Comparison of ENCODE assay signal across 7 mouse cellular contexts in genomic region chr10:13323139-13323805, GRCm38 (mm10).
DNase-seq lines count a peak whose midpoint lies in the region; ATAC-seq and TF ChIP-seq lines count a peak whose summit lies in the region.

No protein-coding gene starts in this region.

- H3K4me3 ChIP-seq in ES-Bruce4 (ENCODE audit: low read depth, low read length) = peak overlapping the region; percentile 80
- peak overlapping the region; percentile 79 for H3K4me3 ChIP-seq in heart, embryonic 10.5 days

- H3K27ac ChIP-seq in ES-Bruce4 (ENCODE audit: insufficient read depth, low read length) = no peak overlapping the region
- peak overlapping the region; percentile 99 for H3K27ac ChIP-seq in heart, embryonic 10.5 days

- no peaks in the 10 kb centered on the region for H3K9me3 ChIP-seq in ES-Bruce4 (replicated peaks; ENCODE audit: control insufficient read depth, insufficient read depth, low read length, poor library complexity, severe bottlenecking)
- no peaks in the 10 kb centered on the region for H3K9me3 ChIP-seq in heart, embryonic 10.5 days

- 24% methylated on average over 12 of the region's 12 CpGs for whole genome bisulfite sequencing in heart, embryonic 10.5 days

- TF ChIP-seq POLR2A in ES-Bruce4 (IDR thresholded peaks at IDR 0.05; ENCODE audit: insufficient read depth, low read length) = no peak

- peaks cover 2% of the 10 kb centered on the region for H3K4me1 ChIP-seq in ES-Bruce4 (ENCODE audit: control insufficient read depth, insufficient read depth, low read length)
- peaks cover 25% of the 10 kb centered on the region; the same call in 1 of the 2 replicates for H3K4me1 ChIP-seq in heart, embryonic 10.5 days

- no peak for TF ChIP-seq EP300 in ES-Bruce4 (IDR thresholded peaks at IDR 0.05; ENCODE audit: insufficient read depth, low read depth, low read length)

- DNase-seq in ZHBTc4 (ENCODE audit: low read depth, low spot score) = peak; percentile 16
- no peak for DNase-seq in heart, embryonic 10.5 days (ENCODE audit: low spot score)
- peak; percentile 26 to 47 for DNase-seq in kidney, postnatal 36 days
- no peak for DNase-seq in right cerebral cortex, postnatal 36 days (ENCODE audit: low spot score in 2 of 2)
- DNase-seq in layer of hippocampus, postnatal 14 days (ENCODE audit: low spot score in 2 of 2) = no peak

- peak overlapping the region; percentile 90 for H3K9ac ChIP-seq in ES-Bruce4 (ENCODE audit: low read depth, poor library complexity, severe bottlenecking)

- ATAC-seq in megakaryocyte-erythroid progenitor cell, adult 5-6 weeks (replicated peaks; ENCODE audit: low FRiP score, low TSS enrichment, poor library complexity, severe bottlenecking) = 0 out of 2 replicates have a peak, but pooled peaks have one; percentile 16

- 0 out of 2 replicates have a peak, but pooled peaks cover 4% of the 10 kb centered on the region for H3K27me3 ChIP-seq in ES-Bruce4 (ENCODE audit: control insufficient read depth, insufficient read depth, low read length, poor library complexity, severe bottlenecking)
- no peaks in the 10 kb centered on the region for H3K27me3 ChIP-seq in heart, embryonic 10.5 days (ENCODE audit: insufficient read depth, poor library complexity, severe bottlenecking)

- TF ChIP-seq CTCF in ES-Bruce4 (IDR thresholded peaks at IDR 0.05; ENCODE audit: low read depth, low read length) = no peak

- no peaks in the 10 kb centered on the region for H3K36me3 ChIP-seq in ES-Bruce4 (ENCODE audit: control insufficient read depth, insufficient read depth, low read length, poor library complexity, severe bottlenecking)
- no peaks in the 10 kb centered on the region for H3K36me3 ChIP-seq in heart, embryonic 10.5 days

Comparison
In these comparisons a context has a peak if more than half of its experiments do, and no peak if none do; other contexts are left out.
1. DNase-seq: peak in ZHBTc4 (single experiment) and kidney, postnatal 36 days (2 of 2); none in heart, embryonic 10.5 days (single experiment), right cerebral cortex, postnatal 36 days (0 of 2) and layer of hippocampus, postnatal 14 days (0 of 2).